Mouse (Mus musculus) small intestine, adult 2 months (tissue): ENCODE measurements around the gene Zic4. TPM values are rescaled to one million over a fixed set of nuclear protein-coding genes. Genes with fewer than 3 reads are reported as not detected.

ENCODE experiments used
- H3K27ac ChIP-seq: fragments of 200-500 bp; 2 replicates; pipeline ENCODE4 v1.5.1; 2012; ENCODE audit warnings: low read depth, low read length, control low read depth, inconsistent platforms; ENCODE audit not compliant: insufficient read depth
- H3K27me3 ChIP-seq: fragments of 200-500 bp; 2 replicates; pipeline ENCODE4 v1.6.1; 2012; ENCODE audit warnings: mild to moderate bottlenecking, moderate library complexity, low read length, inconsistent platforms; ENCODE audit not compliant: control insufficient read depth, insufficient read depth
- H3K36me3 ChIP-seq: fragments of 200-500 bp; 2 replicates; pipeline ENCODE4 v1.6.1; 2012; ENCODE audit warnings: mild to moderate bottlenecking, low read length, control low read depth, inconsistent platforms; ENCODE audit not compliant: control insufficient read depth, insufficient read depth
- H3K4me1 ChIP-seq: fragments of 200-500 bp; 2 replicates; pipeline ENCODE4 v1.6.1; 2012; ENCODE audit warnings: low read length, inconsistent platforms, mixed read lengths; ENCODE audit not compliant: control insufficient read depth, insufficient read depth, insufficient read length
- H3K4me3 ChIP-seq: fragments of 200-500 bp; 2 replicates; pipeline ENCODE4 v1.5.1; 2012; ENCODE audit warnings: low read depth, mild to moderate bottlenecking, control low read depth, inconsistent platforms, low read length, moderate library complexity
- CTCF ChIP-seq: fragments of 200-500 bp; IDR thresholded peaks from 2 replicates; pipeline ENCODE4 v1.5.1; 2012; ENCODE audit warnings: low read depth, mild to moderate bottlenecking, control low read depth, inconsistent platforms, low read length, moderate library complexity, mixed read lengths; ENCODE audit not compliant: insufficient replicate concordance, insufficient read length; ENCODE audit errors: extremely low read depth
- POLR2A ChIP-seq: fragments of 200-500 bp; IDR thresholded peaks from 2 replicates; pipeline ENCODE4 v1.6.1; 2012; ENCODE audit warnings: low read depth, mild to moderate bottlenecking, control low read depth, inconsistent platforms, low read length, moderate library complexity
- WGBS: fragments of 180-500 bp; shearing (Covaris S2); methylation state at CpG from one replicate; pipeline ENCODE4 v1.1.7; 2018; 5-methylcytosine and 5-hydroxymethylcytosine counted together
- polyA plus RNA-seq: library from polyadenylated mRNA; depleted of rRNA; stranded (reverse); fragments of >200 nt; gene quantifications from 2 replicates; pipeline ENCODE4 v1.2.3, GENCODE M21; 2012

Gene Zic4
- polyA plus RNA-seq, 1 experiment: not detected

DNA sequence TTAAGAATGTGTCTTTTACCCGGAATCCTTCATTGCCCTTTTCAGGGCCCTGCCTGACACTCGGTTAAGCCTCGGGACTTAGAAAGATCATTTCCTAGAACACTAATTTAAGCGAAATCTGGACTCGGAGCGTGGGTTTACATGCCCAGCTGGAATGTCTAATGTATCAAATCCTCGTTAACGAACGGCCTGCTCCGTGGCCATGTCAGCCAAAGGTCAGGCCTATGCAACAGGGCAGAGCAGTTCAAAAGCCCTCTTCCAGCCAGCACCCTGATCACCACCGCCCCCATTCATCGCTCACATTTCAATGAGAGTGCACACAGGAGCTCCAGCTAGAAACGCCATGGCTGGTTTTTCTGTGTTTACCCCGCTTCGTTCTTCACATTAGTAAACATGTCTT is 9.4 kb upstream of the Zic4 start:
- peaks cover 38% of the 10 kb centered on the region for H3K27me3 ChIP-seq
- H3K36me3 ChIP-seq: no peaks in the 10 kb centered on the region

DNA sequence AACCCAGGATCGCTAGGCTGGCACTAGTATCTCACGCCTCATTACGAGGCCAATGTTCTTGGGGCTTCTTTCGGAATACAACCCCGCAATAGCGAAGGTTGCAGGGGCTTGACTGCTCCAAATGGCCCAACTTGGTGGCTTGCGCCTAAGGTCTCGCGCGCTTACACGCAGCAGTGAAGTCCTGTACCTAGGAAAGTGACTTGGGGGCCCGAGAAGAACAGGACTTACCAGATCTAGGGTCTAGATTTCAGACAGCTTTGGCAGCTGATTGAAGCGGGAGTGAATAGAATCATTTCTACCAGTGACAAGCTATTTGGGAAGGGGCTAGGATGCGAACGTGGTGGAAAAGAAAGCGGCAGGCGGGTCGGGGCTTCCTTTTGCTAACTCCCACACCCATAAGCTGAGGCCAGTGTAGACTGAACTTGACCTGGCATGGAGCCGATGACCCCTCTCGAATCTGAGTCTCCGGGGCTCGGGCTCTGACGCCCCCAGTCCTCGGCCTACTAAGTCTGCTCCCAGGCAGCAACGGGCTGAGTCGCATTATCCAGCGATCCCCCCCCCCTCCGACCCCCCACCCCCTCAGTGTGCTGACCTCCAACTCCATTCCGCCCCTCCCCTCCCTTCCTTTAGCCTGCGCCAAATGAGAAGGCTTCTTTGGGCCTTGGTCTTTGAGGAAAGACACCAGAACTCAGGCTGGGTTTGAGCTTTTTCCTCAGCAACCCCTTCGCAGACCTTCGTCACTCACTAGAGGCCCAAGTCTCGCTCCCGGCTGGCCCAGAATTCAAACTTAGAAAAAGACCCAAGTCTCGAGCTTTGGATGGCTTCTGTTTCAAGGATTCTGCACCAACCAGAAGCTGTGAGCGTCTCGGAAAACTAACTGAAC is 8.4 kb upstream of the Zic4 start:
- Histone ChIP-seq H3K4me1 (0 out of 2 replicates have a peak, but pooled peaks cover 2% of the 10 kb centered on the region), H3K27ac (no peak overlapping the region), H3K27me3 (peaks cover 38% of the 10 kb centered on the region), H3K4me3 (no peak overlapping the region), H3K36me3 (no peaks in the 10 kb centered on the region)
- WGBS: 8% methylated on average over 37 of the region's 37 CpGs
- no peak for TF ChIP-seq POLR2A
- no peak for TF ChIP-seq CTCF

More for the DNA sequence above, 9.4 kb upstream of the Zic4 start:
- Histone ChIP-seq H3K27ac (no peak overlapping the region), H3K4me1 (0 out of 2 replicates have a peak, but pooled peaks cover 2% of the 10 kb centered on the region), H3K4me3 (no peak overlapping the region)
- no peak for TF ChIP-seq CTCF
- no peak for TF ChIP-seq POLR2A
- 3% methylated on average over 15 of the region's 15 CpGs for WGBS

GRCm38 (mm10) chr9:91354434-91355269 is 7.6 kb upstream of the Zic4 start:
- no peak overlapping the region for H3K27ac ChIP-seq
- no peak for TF ChIP-seq POLR2A
- no peak for TF ChIP-seq CTCF
- no peak overlapping the region for H3K4me3 ChIP-seq
- 14% methylated on average over 22 of the region's 22 CpGs for WGBS
- 0 out of 2 replicates have a peak, but pooled peaks cover 2% of the 10 kb centered on the region for H3K4me1 ChIP-seq
- H3K36me3 ChIP-seq: no peaks in the 10 kb centered on the region
- H3K27me3 ChIP-seq: peaks cover 42% of the 10 kb centered on the region

GRCm38 (mm10) chr9:91355270-91355589 is 7.0 kb upstream of the Zic4 start:
- WGBS: 4% methylated on average over 7 of the region's 7 CpGs
- Histone ChIP-seq H3K4me3 (no peak overlapping the region), H3K4me1 (0 out of 2 replicates have a peak, but pooled peaks cover 2% of the 10 kb centered on the region), H3K36me3 (no peaks in the 10 kb centered on the region), H3K27me3 (peaks cover 39% of the 10 kb centered on the region), H3K27ac (no peak overlapping the region)
- TF ChIP-seq CTCF: no peak
- no peak for TF ChIP-seq POLR2A

DNA sequence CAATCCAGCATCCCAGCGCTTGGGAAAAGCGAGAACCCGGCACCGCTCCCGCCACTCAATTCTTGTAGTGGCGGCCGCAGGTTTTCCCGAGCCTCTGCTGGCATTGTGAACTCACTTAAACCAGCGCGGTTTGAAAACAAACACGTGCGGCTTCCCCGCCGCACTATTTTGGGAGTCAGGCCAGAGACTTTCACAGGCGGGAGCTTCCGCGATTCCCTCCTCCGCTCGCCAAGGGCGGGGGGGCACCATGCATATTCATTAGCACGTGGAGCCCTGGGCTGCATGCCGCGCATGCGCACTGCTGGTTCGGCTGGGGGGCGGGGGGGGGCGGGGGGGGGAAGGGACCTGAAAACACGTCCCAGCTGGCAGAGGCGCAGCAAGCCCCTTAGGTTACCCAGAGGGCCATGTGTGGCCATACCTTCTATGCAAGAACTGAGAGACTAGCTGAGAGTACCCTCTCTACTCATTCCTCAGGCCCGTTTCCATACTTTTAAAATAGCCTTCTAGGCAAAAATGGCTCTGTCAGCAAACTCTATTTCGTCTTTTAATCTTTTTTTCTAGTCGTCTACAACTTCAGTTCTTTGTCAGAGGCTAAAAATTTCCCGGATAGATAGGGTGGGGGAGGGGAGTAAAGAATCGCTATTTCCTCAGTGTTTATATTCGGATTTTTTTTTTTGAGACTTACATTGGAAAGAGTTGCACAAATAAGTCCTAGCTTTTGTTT is 6.4 kb upstream of the Zic4 start:
- TF ChIP-seq POLR2A (no peak), CTCF (no peak)
- Histone ChIP-seq H3K4me1 (0 out of 2 replicates have a peak, but pooled peaks cover 2% of the 10 kb centered on the region), H3K4me3 (no peak overlapping the region), H3K27me3 (peaks cover 40% of the 10 kb centered on the region), H3K36me3 (no peaks in the 10 kb centered on the region), H3K27ac (no peak overlapping the region)
- 2% methylated on average over 33 of the region's 35 CpGs for WGBS

- H3K27ac ChIP-seq: no peak overlapping the region
- H3K4me1 ChIP-seq: 0 out of 2 replicates have a peak, but pooled peaks cover 2% of the 10 kb centered on the region
- no peak for TF ChIP-seq CTCF
- TF ChIP-seq POLR2A: no peak
- peaks cover 40% of the 10 kb centered on the region for H3K27me3 ChIP-seq
- H3K36me3 ChIP-seq: no peaks in the 10 kb centered on the region
- H3K4me3 ChIP-seq: no peak overlapping the region
- 18% methylated on average over 4 of the region's 4 CpGs for WGBS
Observed at GRCm38 (mm10) chr9:91356353-91356740, 5.9 kb upstream of the Zic4 start.
